Mouse (Mus musculus) neural tube, embryonic 14.5 days (tissue): Measurements from ENCODE around the gene Zmynd12. TPM values are rescaled to one million over a fixed set of nuclear protein-coding genes. Genes with fewer than 3 reads are reported as not detected.
A peak's percentile ranks its signal among the peaks of the same experiment; 100 is the strongest.

Experiments used
- ATAC-seq: fragments of 200-750 bp; cut with Nextera tagmentation; 2 replicates; pipeline ENCODE4 v1.8.0; 2017; ENCODE audit warnings: low read depth, mild to moderate bottlenecking, moderate TSS enrichment, moderate library complexity
- H3K27ac ChIP-seq: fragments of 300-500 bp; sonication (generic); 2 replicates; pipeline ENCODE4 v1.5.1; 2014; ENCODE audit warnings: low read depth, mild to moderate bottlenecking, control low read depth, low read length, moderate library complexity, mixed read lengths
- H3K27me3 ChIP-seq: fragments of 300-500 bp; sonication (generic); 2 replicates; pipeline ENCODE4 v1.6.1; 2014; ENCODE audit warnings: low read length; ENCODE audit not compliant: control insufficient read depth, insufficient read depth
- H3K36me3 ChIP-seq: fragments of 300-500 bp; sonication (generic); 2 replicates; pipeline ENCODE4 v1.6.1; 2014; ENCODE audit warnings: low read length, mixed read lengths; ENCODE audit not compliant: control insufficient read depth, insufficient read depth
- H3K4me1 ChIP-seq: fragments of 300-500 bp; sonication (generic); 2 replicates; pipeline ENCODE4 v1.6.1; 2014; ENCODE audit warnings: low read length; ENCODE audit not compliant: control insufficient read depth, insufficient read depth
- H3K4me2 ChIP-seq: fragments of 300-500 bp; sonication (generic); 2 replicates; pipeline ENCODE4 v1.6.1; 2014; ENCODE audit warnings: mild to moderate bottlenecking, low read depth, low read length, control low read depth
- H3K4me3 ChIP-seq: fragments of 300-500 bp; sonication (generic); 2 replicates; pipeline ENCODE4 v1.5.1; 2014; ENCODE audit warnings: low read depth, low read length, control low read depth, mixed read lengths
- H3K9ac ChIP-seq: fragments of 300-500 bp; sonication (generic); replicated peaks from 2 replicates; pipeline ENCODE4 v1.6.1; 2014; ENCODE audit warnings: low read depth, mild to moderate bottlenecking, control low read depth, low read length, mixed read lengths
- H3K9me3 ChIP-seq: fragments of 300-500 bp; sonication (generic); 2 replicates; pipeline ENCODE4 v1.6.1; 2016; ENCODE audit warnings: low read length; ENCODE audit not compliant: control insufficient read depth
- WGBS: fragments of 180-500 bp; shearing (Covaris S2); extraction: QIAGEN DNeasy Blood & Tissue Kit; methylation state at CpG from one replicate; pipeline ENCODE4 v1.1.7; 2014; 5-methylcytosine and 5-hydroxymethylcytosine counted together
- polyA plus RNA-seq: library from polyadenylated mRNA; unstranded; fragments of >200 nt; fragmentation: Nextera tagmentation; extraction: Ambion mirVana; gene quantifications from 2 replicates; pipeline ENCODE4 v1.2.1, GENCODE M21; 2014

Gene Zmynd12
- polyA plus RNA-seq, 1 experiment from 2014 or later: 0.32 TPM

DNA sequence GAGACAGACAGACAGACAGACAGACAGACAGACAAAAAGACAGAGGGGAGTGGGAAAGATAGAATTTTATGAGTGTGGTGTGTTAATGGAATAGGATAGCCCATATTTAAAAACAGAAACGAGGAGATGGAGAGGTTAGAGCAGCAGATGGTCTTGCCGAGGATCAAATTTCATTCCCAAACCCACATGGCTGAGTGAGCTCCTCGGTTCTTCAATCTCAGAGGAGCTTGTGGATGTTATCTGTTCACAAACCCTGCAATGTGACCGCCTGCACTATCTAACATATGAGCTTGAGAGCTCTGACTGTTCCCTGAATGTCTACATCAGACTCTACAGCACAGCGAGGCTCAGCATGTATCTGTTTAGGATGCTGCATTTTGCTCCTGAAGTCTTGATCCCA is 50.5 kb downstream of the Zmynd12 start:
- Histone ChIP-seq H3K27ac (no peak overlapping the region), H3K4me1 (no peaks in the 10 kb centered on the region), H3K9ac (no peak overlapping the region), H3K4me2 (no peak overlapping the region), H3K4me3 (no peak overlapping the region), H3K36me3 (no peaks in the 10 kb centered on the region), H3K9me3 (no peaks in the 10 kb centered on the region), H3K27me3 (no peaks in the 10 kb centered on the region)
- ATAC-seq: no peak
- WGBS: 50% methylated on average over 5 of the region's 5 CpGs

DNA sequence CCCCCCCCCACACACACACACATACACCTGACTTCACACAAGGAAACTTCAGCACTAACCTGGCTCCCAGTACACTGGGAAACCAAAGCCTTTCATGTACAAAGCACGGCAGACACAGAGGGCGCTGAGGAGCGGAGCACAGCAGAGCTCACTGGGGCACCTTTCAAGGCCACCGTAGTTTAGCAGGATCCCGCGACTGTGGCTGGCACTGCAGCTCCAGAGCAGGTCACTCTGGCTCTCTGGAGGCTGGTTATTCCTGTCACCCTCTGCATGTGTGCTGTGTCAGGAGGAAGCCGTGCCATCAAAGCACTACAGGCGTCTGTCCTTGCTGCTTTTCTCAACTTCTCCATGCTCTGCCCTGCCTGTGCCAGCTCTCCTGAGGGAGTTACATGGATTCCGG is 60.4 kb downstream of the Zmynd12 start:
- H3K4me3 ChIP-seq: no peak overlapping the region
- 52% methylated on average over 9 of the region's 9 CpGs for WGBS
- H3K4me1 ChIP-seq: no peaks in the 10 kb centered on the region
- no peak overlapping the region for H3K4me2 ChIP-seq
- H3K9me3 ChIP-seq: no peaks in the 10 kb centered on the region
- H3K9ac ChIP-seq: no peak overlapping the region
- H3K36me3 ChIP-seq: no peaks in the 10 kb centered on the region
- no peaks in the 10 kb centered on the region for H3K27me3 ChIP-seq
- ATAC-seq: no peak
- no peak overlapping the region for H3K27ac ChIP-seq

DNA sequence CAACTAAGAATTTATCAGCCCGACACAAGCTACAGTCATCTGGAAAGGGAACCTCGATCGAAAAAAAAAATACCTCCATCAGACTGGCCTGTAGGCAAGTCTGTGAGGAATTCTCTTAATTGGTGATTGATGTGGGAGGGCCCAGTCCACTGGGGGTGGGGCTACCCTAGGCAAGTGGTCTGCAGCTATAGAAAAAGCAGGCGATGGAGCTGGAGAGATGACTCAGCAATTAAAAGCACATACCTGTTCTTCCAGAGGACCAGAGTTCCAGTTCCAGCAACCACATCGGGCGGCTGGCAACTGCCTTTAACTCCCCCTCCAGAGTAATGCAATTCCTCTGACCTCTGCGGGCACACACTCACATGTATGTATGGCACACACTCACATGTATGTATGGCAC is 62.3 kb downstream of the Zmynd12 start:
- 78% methylated on average over 7 of the region's 7 CpGs for WGBS
- no peak for ATAC-seq
- H3K9me3 ChIP-seq: no peaks in the 10 kb centered on the region

DNA sequence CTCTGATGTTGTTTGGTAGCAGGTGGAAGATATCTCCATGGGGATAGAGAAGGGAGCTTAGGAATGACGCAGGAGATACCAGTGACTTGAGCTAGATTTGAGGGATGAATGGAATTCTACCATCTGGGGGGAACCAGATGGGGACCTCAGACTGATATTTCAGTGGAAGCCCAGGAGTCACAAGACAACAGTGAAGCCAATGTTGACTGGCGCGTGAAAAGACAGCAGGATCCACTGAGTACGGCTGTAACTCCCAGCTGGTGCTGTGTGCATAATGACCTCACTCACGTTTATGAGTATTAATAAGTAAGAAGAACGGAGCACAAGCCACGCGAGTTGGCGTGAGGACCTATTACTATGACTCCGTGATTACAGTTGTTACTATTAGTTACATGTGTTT is 67.1 kb downstream of the Zmynd12 start:
- Histone ChIP-seq H3K9ac (no peak overlapping the region), H3K27ac (no peak overlapping the region; the same call in 1 of the 2 replicates), H3K9me3 (no peaks in the 10 kb centered on the region), H3K27me3 (no peaks in the 10 kb centered on the region), H3K36me3 (no peaks in the 10 kb centered on the region), H3K4me2 (no peak overlapping the region), H3K4me1 (peaks cover 5% of the 10 kb centered on the region; the same call in 1 of the 2 replicates), H3K4me3 (no peak overlapping the region)
- WGBS: 60% methylated on average over 10 of the region's 10 CpGs
- ATAC-seq: no peak

More for the DNA sequence above, 62.3 kb downstream of the Zmynd12 start:
- Histone ChIP-seq H3K4me1 (no peaks in the 10 kb centered on the region), H3K36me3 (no peaks in the 10 kb centered on the region), H3K9ac (no peak overlapping the region), H3K4me3 (no peak overlapping the region), H3K27ac (no peak overlapping the region), H3K4me2 (no peak overlapping the region), H3K27me3 (no peaks in the 10 kb centered on the region)

DNA sequence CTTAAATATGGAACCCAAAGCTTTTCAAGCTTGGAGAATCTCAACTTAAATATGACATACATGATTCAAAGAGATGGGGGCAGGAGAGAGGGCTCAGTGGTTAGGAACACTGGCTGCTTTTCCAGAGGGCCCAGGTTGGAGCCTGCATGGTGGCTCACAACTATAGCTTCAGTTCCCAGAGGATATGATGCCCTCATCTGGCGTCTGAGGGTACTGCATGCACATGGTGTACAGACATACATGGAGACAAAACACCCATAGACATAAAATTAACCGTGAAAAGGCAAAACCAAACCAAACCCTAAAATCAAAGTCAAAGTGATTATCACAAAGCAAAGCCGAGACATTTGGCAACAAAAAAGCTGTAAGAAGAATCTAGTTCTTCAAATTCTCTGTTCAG is 68.2 kb downstream of the Zmynd12 start:
- Histone ChIP-seq H3K4me1 (peaks cover 5% of the 10 kb centered on the region; the same call in 1 of the 2 replicates), H3K4me3 (no peak overlapping the region), H3K9me3 (no peaks in the 10 kb centered on the region), H3K36me3 (no peaks in the 10 kb centered on the region), H3K27ac (no peak overlapping the region), H3K27me3 (no peaks in the 10 kb centered on the region), H3K4me2 (no peak overlapping the region), H3K9ac (no peak overlapping the region)
- WGBS: 82% methylated on average over 3 of the region's 3 CpGs
- no peak for ATAC-seq

DNA sequence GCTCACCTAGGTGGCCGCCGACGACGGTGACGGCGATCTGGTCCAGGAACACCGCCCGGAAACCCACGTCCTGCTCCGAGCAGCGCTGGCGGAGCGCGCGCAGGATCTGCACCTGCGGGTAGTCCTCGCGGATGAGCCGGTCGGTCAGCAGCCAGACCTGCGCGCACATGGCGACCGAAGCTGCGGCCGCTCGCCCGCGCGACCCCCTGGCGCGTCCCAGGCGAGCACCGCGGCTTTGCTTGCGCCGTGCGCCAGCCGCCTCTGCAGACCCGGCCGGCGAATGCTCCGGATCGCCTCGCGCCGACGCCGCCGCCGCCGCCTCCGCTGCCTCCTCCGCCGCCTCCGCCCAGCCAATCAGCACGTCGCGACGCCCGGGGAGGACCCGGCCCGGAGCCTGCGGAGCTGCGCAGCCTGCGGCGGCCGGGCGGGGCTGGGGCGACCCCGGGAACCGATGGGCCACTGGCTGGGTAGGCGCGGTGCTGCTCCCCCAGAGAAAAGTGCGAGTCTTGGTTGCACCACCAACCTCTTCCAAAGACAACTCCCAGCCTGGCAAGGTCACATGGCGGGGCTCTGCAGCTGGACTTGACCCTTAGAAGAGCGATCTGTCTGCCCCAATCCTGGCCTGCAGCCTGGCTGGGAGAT is 69.8 kb downstream of the Zmynd12 start, which contains the start of gene Rimkla:
Gene Rimkla (minus strand): TSS at position 338 of the 642 bp plus-strand sequence.
- H3K4me2 ChIP-seq: peak within 1 kb of the TSS; percentile 54
- no peaks in the 10 kb centered on the region for H3K27me3 ChIP-seq
- peak within 1 kb of the TSS; percentile 80 for H3K27ac ChIP-seq
- under 1% methylated on average over 58 of the region's 77 CpGs for WGBS
- H3K4me3 ChIP-seq: peak within 1 kb of the TSS; percentile 60
- peak within 1 kb of the TSS; percentile 73 for H3K9ac ChIP-seq
- ATAC-seq: peak; percentile 93
- H3K4me1 ChIP-seq: peaks cover 5% of the 10 kb centered on the region; the same call in 1 of the 2 replicates
- H3K9me3 ChIP-seq: no peaks in the 10 kb centered on the region
- no peaks in the 10 kb centered on the region for H3K36me3 ChIP-seq

DNA sequence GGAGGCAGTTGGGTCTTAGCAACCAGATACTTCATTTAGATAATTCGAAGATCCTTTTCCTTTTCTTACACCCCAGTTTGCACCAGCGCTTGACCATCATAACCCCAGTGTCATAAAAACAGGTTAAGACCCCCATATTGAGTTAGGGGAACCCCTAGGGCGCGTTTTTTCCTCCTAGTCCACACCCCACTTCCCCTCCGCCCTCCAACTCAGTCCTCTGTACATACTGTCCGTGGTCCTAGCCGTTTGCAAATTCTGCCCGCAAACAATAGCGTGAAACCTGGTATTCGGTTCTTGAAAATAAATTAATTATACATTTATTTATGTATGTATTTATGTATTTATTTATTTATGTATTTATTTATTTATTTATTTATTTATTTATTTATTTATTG is 70.3 kb downstream of the Zmynd12 start:
- peak overlapping the region; percentile 60 for H3K4me3 ChIP-seq
- peak overlapping the region; percentile 80 for H3K27ac ChIP-seq
- peak overlapping the region; percentile 54 for H3K4me2 ChIP-seq
- no peaks in the 10 kb centered on the region for H3K36me3 ChIP-seq
- peak; percentile 52; the same call in 1 of the 2 replicates for ATAC-seq
- H3K27me3 ChIP-seq: no peaks in the 10 kb centered on the region
- H3K9me3 ChIP-seq: no peaks in the 10 kb centered on the region
- H3K9ac ChIP-seq: peak overlapping the region; percentile 73
- WGBS: 30% methylated on average over 10 of the region's 10 CpGs
- peaks cover 5% of the 10 kb centered on the region; the same call in 1 of the 2 replicates for H3K4me1 ChIP-seq

DNA sequence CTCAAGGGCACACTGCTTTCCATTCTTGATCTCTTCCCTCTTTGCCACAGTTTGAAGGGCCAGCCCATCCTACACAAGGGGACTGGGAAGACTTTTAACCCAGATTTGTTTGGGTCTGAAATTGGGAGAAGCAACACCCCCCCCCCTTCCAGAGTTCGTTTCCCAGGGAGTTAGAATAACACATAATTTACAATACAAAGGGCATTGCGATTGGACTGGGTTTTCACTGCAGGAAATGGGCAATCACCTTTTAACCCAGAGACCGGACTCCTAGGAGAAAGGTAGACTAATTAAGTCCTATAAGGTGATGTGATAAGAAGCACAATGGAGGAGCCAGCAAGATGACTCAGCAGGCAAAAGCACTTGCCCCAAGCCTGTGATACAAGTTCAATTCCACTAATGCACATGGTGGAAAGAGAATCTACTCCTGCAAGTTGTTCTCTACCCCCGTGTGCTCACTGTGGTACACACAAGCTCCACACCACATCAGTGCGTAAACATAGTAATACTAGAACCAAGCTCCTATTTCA is 75.8 kb downstream of the Zmynd12 start:
- H3K27ac ChIP-seq: no peak overlapping the region
- no peaks in the 10 kb centered on the region for H3K9me3 ChIP-seq
- H3K4me1 ChIP-seq: no peaks in the 10 kb centered on the region
- WGBS: 49% methylated on average over 5 of the region's 5 CpGs
- no peaks in the 10 kb centered on the region for H3K36me3 ChIP-seq
- H3K4me2 ChIP-seq: no peak overlapping the region
- no peak overlapping the region for H3K9ac ChIP-seq
- no peaks in the 10 kb centered on the region for H3K27me3 ChIP-seq
- no peak overlapping the region for H3K4me3 ChIP-seq
- no peak for ATAC-seq

DNA sequence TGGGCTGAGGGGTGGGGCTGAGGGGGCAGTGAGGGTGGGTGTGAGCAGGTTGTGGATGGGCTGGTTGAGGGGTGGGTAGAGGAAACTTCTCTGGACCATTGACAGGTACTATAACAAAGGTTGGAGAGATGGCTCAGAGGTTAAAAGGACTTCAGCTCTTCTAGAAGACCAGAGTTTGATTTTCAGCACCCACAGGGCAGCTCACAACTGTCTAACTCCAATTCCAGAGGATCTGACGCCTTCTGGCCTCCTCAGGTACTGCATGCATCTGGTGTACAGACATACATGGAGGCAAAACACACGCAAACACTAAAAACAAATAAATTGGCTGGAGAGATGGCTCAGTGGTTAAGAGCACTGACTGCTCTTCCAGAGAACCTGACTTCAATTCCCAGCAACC is 89.0 kb downstream of the Zmynd12 start:
- H3K4me1 ChIP-seq: no peaks in the 10 kb centered on the region
- 69% methylated on average over 2 of the region's 2 CpGs for WGBS
- H3K9me3 ChIP-seq: no peaks in the 10 kb centered on the region
- no peak overlapping the region for H3K4me3 ChIP-seq
- H3K9ac ChIP-seq: no peak overlapping the region
- ATAC-seq: no peak
- no peak overlapping the region for H3K4me2 ChIP-seq
- H3K36me3 ChIP-seq: no peaks in the 10 kb centered on the region
- H3K27me3 ChIP-seq: no peaks in the 10 kb centered on the region
- no peak overlapping the region for H3K27ac ChIP-seq
